Mouse (Mus musculus) neural tube, embryonic 15.5 days (tissue): ENCODE results near the gene Ift80. TPM values are rescaled to one million over a fixed set of nuclear protein-coding genes. Genes with fewer than 3 reads are reported as not detected.
"Not testable (repeated sequence)": the region's sequence is repeated elsewhere in the genome, so short reads cannot be mapped to it uniquely, and the experiment has no call there.

ENCODE experiments used
- ATAC-seq: fragments of 200-750 bp; cut with Nextera tagmentation; 2 replicates; pipeline ENCODE4 v1.8.0; 2017; ENCODE audit warnings: mild to moderate bottlenecking, moderate TSS enrichment, moderate library complexity; ENCODE audit not compliant: low FRiP score
- H3K27ac ChIP-seq: fragments of 300-500 bp; sonication (generic); replicated peaks from 2 replicates; pipeline ENCODE4 v1.5.1; 2015; ENCODE audit warnings: mild to moderate bottlenecking, inconsistent platforms
- H3K27me3 ChIP-seq: fragments of 300-500 bp; sonication (generic); replicated peaks from 2 replicates; pipeline ENCODE4 v1.6.1; 2015; ENCODE audit warnings: inconsistent platforms
- H3K36me3 ChIP-seq: fragments of 300-500 bp; sonication (generic); 2 replicates; pipeline ENCODE4 v1.6.1; 2015; ENCODE audit warnings: inconsistent platforms
- H3K4me1 ChIP-seq: fragments of 300-500 bp; sonication (generic); 2 replicates; pipeline ENCODE4 v1.6.1; 2015; ENCODE audit warnings: inconsistent platforms
- H3K4me2 ChIP-seq: fragments of 300-500 bp; sonication (generic); 2 replicates; pipeline ENCODE4 v1.6.1; 2015; ENCODE audit warnings: inconsistent platforms, mild to moderate bottlenecking, moderate library complexity
- H3K4me3 ChIP-seq: fragments of 300-500 bp; sonication (generic); replicated peaks from 2 replicates; pipeline ENCODE4 v1.5.1; 2015; ENCODE audit warnings: mild to moderate bottlenecking, inconsistent platforms
- H3K9ac ChIP-seq: fragments of 300-500 bp; sonication (generic); replicated peaks from 2 replicates; pipeline ENCODE4 v1.6.1; 2015; ENCODE audit warnings: mild to moderate bottlenecking, inconsistent platforms
- H3K9me3 ChIP-seq: fragments of 300-500 bp; sonication (generic); replicated peaks from 2 replicates; pipeline ENCODE4 v1.6.1; 2016; ENCODE audit warnings: inconsistent platforms
- WGBS: fragments of 180-500 bp; shearing (Covaris S2); methylation state at CpG from one replicate; pipeline ENCODE4 v1.1.7; 2015; ENCODE audit warnings: mixed read lengths; 5-methylcytosine and 5-hydroxymethylcytosine counted together
- polyA plus RNA-seq: library from polyadenylated mRNA; unstranded; fragments of >200 nt; fragmentation: Nextera tagmentation; extraction: Ambion mirVana; gene quantifications from 2 replicates; pipeline ENCODE4 v1.2.1, GENCODE M21; 2015

Gene Ift80
- polyA plus RNA-seq, 1 experiment from 2014 or later: 7.3 TPM

DNA sequence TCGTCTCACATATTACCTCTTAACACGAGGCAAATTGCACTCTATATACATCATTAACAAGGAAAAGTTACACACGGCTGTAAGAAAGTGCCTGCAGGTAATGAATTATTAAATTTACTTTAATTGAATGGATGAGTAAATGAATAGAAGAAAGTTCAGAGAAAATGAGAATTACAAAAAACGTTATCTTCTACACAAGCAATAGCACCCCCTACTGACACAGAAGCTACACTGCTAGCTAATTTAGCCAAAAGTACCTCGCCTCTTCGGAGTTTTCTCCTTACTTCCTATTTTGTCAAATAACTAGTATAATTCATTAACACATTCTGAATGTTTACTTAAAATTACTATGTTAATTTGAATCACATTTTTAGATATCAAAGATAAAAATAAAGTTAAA lies 49.9 kb downstream of the Ift80 start:
- no peak for ATAC-seq

DNA sequence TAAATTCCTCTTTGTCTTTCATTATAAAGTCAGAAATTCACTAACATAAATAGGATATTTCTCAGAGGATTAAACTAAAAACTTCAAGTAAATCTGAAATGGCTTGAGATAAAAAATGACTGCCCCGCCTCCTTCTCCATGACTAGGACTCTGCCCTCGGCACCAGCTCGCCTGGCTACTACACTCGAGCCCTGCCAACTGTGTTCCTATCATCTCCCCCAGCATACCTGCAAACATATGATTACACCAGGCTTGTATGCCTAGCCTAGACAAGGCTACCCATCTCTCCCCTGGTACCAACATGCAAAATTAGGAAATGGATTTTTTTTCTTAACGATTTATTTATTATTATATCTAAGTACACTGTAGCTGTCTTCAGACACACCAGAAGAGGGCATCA lies 51.7 kb downstream of the Ift80 start:
- ATAC-seq: no peak
- Histone ChIP-seq H3K4me1 (no peaks in the 10 kb centered on the region), H3K4me2 (no peak overlapping the region), H3K27ac (no peak overlapping the region), H3K36me3 (no peaks in the 10 kb centered on the region), H3K9me3 (no peaks in the 10 kb centered on the region), H3K27me3 (no peaks in the 10 kb centered on the region), H3K9ac (no peak overlapping the region), H3K4me3 (no peak overlapping the region)
- WGBS: 98% methylated on average over 5 of the region's 5 CpGs

More for the DNA sequence above, 49.9 kb downstream of the Ift80 start:
- H3K36me3 ChIP-seq: no peaks in the 10 kb centered on the region
- 53% methylated on average over 6 of the region's 6 CpGs for WGBS
- H3K27me3 ChIP-seq: no peaks in the 10 kb centered on the region
- no peak overlapping the region for H3K9ac ChIP-seq
- H3K4me1 ChIP-seq: no peaks in the 10 kb centered on the region
- no peak overlapping the region for H3K27ac ChIP-seq
- H3K4me3 ChIP-seq: no peak overlapping the region
- H3K4me2 ChIP-seq: no peak overlapping the region
- no peaks in the 10 kb centered on the region for H3K9me3 ChIP-seq

DNA sequence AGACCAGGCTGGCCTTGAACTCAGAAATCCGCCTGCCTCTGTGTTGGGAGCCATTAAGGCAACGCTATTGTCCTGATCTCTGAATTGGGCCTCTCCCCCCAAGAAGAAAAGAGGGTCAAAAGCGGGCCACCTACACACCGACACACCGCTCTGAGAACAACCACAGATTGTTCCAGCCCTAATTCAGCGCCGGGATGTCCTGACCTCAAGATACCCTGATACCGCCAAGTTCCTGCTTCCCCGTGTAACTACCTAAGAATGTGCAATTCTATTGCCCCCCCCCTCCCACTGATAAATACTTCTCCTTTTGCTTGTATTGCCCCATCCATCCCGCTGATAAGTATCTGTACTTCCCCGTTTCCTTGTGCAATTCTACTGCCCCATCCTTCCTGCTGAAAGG lies 52.4 kb downstream of the Ift80 start:
- H3K27me3 ChIP-seq, H3K9me3 ChIP-seq, H3K4me2 ChIP-seq, ATAC-seq, H3K4me1 ChIP-seq, H3K4me3 ChIP-seq, H3K36me3 ChIP-seq, H3K27ac ChIP-seq, H3K9ac ChIP-seq: not testable (repeated sequence)
- 90% methylated on average over 11 of the region's 11 CpGs for WGBS

DNA sequence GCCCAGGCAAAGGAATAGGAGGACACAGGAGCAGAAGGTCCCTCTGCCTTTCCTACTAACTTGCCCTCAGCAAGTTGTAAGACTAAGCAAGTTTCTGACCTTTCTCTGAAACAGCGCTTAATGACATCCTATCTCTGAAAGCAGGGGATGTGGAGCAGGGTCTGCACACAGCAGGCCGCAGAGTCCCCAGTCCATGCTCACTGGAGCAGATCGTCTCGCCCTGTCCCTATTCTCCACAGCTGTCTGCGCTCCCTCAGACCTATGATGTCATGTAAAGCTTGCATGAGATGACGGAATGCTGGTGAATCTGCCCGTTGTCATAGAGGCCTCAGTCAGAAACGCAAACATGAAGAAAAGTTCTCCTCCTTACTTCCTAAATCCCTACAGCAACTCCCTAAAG lies 55.0 kb downstream of the Ift80 start:
- Histone ChIP-seq H3K27me3 (no peaks in the 10 kb centered on the region), H3K27ac (no peak overlapping the region), H3K9me3 (no peaks in the 10 kb centered on the region), H3K36me3 (no peaks in the 10 kb centered on the region), H3K4me3 (no peak overlapping the region), H3K4me1 (no peaks in the 10 kb centered on the region), H3K4me2 (no peak overlapping the region), H3K9ac (no peak overlapping the region)
- 80% methylated on average over 8 of the region's 8 CpGs for WGBS
- ATAC-seq: no peak

DNA sequence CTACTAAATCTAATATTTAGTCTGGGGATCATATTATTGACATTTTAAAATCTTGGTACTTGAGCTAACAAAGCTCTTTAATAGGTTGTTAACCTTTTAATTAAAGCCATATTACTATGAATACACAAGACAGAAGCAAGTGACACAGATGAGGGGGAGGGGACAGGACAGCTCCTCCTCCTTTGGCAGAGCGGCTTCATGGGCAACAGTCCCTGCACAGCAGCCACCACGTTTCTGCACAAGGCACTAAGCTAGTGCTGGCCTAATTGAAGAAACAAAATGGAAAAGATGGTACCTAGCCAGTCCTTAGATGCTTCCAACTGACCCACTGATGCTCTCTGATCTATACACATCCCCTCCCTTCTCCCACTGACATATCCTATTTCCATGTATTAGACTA lies 55.5 kb downstream of the Ift80 start:
- Histone ChIP-seq H3K9ac (no peak overlapping the region), H3K27me3 (no peaks in the 10 kb centered on the region), H3K4me1 (no peaks in the 10 kb centered on the region), H3K4me3 (no peak overlapping the region), H3K36me3 (no peaks in the 10 kb centered on the region), H3K4me2 (no peak overlapping the region), H3K9me3 (no peaks in the 10 kb centered on the region), H3K27ac (no peak overlapping the region)
- no peak for ATAC-seq
- WGBS: 54% methylated on average over 2 of the region's 2 CpGs

DNA sequence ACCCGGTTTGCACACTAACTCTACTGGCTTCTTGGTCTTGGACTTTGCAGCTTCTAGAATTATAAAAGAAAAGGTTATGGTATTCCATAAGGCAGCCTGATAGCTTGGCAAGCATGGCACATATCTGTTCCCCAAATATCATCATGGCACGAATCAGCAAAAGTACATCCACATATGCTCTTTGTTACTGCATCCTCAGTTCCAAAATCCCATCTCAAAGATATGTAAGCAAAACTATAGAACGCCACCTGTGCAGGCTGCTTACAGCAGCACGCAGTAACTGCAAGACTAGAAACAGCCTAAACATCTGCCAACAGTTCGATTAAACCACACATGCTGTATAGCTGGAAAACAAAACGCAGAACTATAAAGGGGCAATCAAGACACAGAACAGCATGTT lies 62.5 kb downstream of the Ift80 start:
- H3K4me1 ChIP-seq: no peaks in the 10 kb centered on the region
- no peak overlapping the region for H3K4me3 ChIP-seq
- no peaks in the 10 kb centered on the region for H3K36me3 ChIP-seq
- 75% methylated on average over 6 of the region's 6 CpGs for WGBS
- H3K9me3 ChIP-seq: no peaks in the 10 kb centered on the region
- no peak overlapping the region for H3K27ac ChIP-seq
- H3K27me3 ChIP-seq: no peaks in the 10 kb centered on the region
- no peak overlapping the region for H3K4me2 ChIP-seq
- no peak overlapping the region for H3K9ac ChIP-seq
- no peak for ATAC-seq

DNA sequence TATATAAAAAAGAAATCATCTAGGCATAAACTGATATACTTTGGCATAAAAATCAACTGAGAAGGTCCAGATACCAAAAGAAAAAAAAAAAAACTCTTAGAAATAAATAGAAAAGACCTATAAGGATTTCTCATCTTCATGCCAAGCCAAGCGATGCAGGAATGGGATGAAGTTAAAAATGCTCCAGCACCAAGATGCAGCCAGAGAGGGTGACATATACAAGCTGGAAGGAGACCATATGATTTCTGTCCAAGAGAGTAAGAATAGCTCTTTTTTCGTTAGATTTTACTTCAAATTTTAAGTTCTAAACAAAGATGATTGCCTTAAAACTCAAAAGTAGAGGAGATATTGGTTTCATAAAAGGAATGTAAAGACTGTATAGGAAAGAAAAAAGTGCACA lies 64.1 kb downstream of the Ift80 start:
- H3K27ac ChIP-seq: no peak overlapping the region
- H3K36me3 ChIP-seq: no peaks in the 10 kb centered on the region
- H3K27me3 ChIP-seq: no peaks in the 10 kb centered on the region
- H3K9ac ChIP-seq: no peak overlapping the region
- no peak overlapping the region for H3K4me3 ChIP-seq
- H3K4me2 ChIP-seq: no peak overlapping the region
- no peak for ATAC-seq
- H3K9me3 ChIP-seq: no peaks in the 10 kb centered on the region
- H3K4me1 ChIP-seq: no peaks in the 10 kb centered on the region
- WGBS: 95% methylated on average over 2 of the region's 2 CpGs

DNA sequence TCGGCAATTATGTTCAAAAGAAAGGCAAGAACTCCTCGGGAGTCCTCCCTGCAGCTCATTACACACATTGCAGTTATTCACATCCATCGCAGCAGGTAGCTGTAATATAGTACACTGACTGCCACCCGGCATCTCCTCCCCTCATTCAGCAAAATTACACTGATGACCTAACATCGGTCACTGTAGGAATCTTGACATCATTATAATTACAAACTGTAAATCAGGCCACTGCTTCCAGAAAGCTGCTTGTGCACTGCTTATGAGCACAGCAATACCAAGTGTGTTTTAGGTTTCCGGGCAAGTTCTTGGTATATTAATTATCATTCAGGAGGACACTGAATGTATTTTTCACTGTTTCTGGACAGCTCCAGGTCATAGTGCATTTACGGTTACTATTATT lies 65.1 kb downstream of the Ift80 start:
- H3K4me1 ChIP-seq: no peaks in the 10 kb centered on the region
- no peak overlapping the region for H3K4me3 ChIP-seq
- ATAC-seq: peak; percentile 50; the same call in 1 of the 2 replicates
- no peak overlapping the region for H3K9ac ChIP-seq
- H3K9me3 ChIP-seq: no peaks in the 10 kb centered on the region
- no peaks in the 10 kb centered on the region for H3K36me3 ChIP-seq
- WGBS: 78% methylated on average over 7 of the region's 7 CpGs
- H3K27ac ChIP-seq: no peak overlapping the region
- H3K27me3 ChIP-seq: no peaks in the 10 kb centered on the region
- no peak overlapping the region for H3K4me2 ChIP-seq

DNA sequence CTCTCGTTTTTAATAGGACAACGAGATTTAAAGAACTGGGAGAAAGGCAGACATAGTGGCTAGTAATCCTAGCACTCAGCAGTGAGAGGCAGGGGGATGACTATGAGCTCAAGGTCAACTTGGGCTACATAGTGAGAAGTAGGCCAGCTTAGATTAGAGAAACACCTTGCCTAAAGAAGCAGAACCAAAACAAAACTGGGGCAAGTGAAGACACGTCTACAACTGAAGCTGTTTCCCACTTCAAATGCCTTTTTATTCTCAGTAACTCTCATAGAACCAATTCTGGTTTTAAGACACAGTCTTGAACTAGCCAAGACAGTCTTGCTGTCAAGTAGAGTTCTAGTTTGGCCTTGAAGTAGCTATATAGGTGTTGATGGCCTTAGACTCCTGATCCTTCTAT lies 67.7 kb downstream of the Ift80 start:
- no peak overlapping the region for H3K9ac ChIP-seq
- 93% methylated on average over 3 of the region's 3 CpGs for WGBS

DNA sequence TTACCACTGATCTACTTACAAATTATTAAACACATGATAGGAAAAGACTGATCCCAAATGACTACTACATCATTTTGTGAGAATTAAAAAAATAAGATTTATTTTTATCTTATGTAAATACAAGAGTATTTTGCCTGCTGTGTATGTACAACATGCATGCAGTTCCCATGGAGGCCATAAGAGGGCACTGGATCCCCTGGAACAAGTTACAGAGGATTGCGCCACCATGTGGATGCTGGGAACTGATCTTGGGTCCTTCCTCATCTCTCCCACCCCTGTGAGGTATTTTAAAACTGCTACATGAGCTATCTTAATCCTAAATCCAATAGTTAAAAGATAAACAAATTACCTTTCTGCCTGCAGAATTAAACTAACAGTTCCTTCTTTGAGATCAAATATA lies 68.9 kb downstream of the Ift80 start:
- ATAC-seq: no peak
- no peaks in the 10 kb centered on the region for H3K36me3 ChIP-seq
- no peak overlapping the region for H3K9ac ChIP-seq
- no peak overlapping the region for H3K4me2 ChIP-seq
- H3K27ac ChIP-seq: no peak overlapping the region
- H3K27me3 ChIP-seq: no peaks in the 10 kb centered on the region
- WGBS: 95% methylated on average over 1 of the region's 1 CpGs
- H3K4me3 ChIP-seq: no peak overlapping the region
- H3K4me1 ChIP-seq: no peaks in the 10 kb centered on the region
- H3K9me3 ChIP-seq: no peaks in the 10 kb centered on the region

More for the DNA sequence above, 67.7 kb downstream of the Ift80 start:
- H3K36me3 ChIP-seq: no peaks in the 10 kb centered on the region
- ATAC-seq: no peak
- no peaks in the 10 kb centered on the region for H3K27me3 ChIP-seq
- H3K4me3 ChIP-seq: no peak overlapping the region
- H3K4me2 ChIP-seq: no peak overlapping the region
- H3K27ac ChIP-seq: no peak overlapping the region
- H3K4me1 ChIP-seq: no peaks in the 10 kb centered on the region
- H3K9me3 ChIP-seq: no peaks in the 10 kb centered on the region

DNA sequence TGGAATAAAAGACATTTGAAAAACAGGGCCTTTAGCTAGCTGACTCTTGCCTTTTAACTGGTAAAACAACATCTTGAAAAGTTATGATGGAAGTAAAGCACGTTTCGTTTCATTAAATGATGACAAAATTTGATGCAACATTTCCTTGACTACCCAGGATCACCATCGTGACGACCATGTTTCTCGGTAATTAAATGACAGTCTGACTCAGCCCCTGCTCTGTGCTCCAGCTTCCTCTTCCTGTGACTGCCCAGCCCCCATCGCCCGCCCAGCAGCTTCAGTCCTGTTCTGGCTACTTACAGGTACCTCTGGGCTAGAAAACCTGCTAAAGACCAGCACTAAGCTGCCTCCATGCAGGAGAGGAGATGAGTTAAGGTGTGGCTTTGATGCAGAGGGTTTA lies 70.1 kb downstream of the Ift80 start:
- Histone ChIP-seq H3K36me3 (0 out of 2 replicates have a peak, but pooled peaks cover 3% of the 10 kb centered on the region), H3K4me3 (no peak overlapping the region), H3K9ac (no peak overlapping the region), H3K4me1 (no peaks in the 10 kb centered on the region), H3K9me3 (no peaks in the 10 kb centered on the region), H3K4me2 (no peak overlapping the region), H3K27me3 (no peaks in the 10 kb centered on the region), H3K27ac (no peak overlapping the region)
- no peak for ATAC-seq
- 94% methylated on average over 7 of the region's 7 CpGs for WGBS

DNA sequence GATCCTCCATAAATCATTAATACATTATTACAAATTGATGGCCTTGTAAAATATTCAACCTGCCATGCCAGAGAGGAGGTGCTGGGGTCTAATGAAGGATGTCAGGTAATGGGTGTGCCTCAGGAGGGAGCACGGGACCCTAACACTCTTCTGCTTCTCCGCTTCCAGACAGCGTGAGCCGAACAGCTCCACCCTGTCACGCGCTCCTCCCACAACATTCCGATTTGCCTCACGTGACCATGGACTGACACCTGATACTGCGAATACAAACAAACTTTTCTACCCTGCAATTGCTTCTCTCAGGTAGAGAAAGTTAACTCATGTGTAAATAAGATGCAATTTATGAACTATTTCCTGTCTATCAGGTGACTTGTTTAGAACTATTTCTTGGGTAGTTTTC lies 75.8 kb downstream of the Ift80 start:
- Histone ChIP-seq H3K27me3 (no peaks in the 10 kb centered on the region), H3K27ac (no peak overlapping the region), H3K4me3 (no peak overlapping the region), H3K36me3 (0 out of 2 replicates have a peak, but pooled peaks cover 4% of the 10 kb centered on the region), H3K4me2 (no peak overlapping the region), H3K4me1 (no peaks in the 10 kb centered on the region), H3K9me3 (no peaks in the 10 kb centered on the region), H3K9ac (no peak overlapping the region)
- 86% methylated on average over 9 of the region's 9 CpGs for WGBS
- ATAC-seq: no peak

DNA sequence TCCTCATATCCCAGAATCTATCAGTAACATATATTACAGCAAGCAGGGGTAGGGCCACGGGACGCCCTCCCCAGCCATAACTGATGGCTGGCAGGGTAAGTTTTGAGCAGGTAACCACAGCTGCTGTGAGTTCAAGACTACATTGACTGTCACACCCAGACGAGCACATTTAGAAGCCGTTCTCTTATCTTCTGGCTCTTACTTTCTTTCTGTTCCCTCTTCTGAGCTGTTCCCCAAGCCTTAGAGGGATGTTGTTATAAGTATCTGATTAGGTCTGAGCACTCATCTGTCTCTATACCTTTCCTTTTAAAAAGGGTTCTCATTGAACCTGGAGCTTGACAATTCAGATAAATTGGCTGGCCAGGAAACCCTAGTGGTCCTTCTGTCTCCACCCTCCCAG lies 96.9 kb downstream of the Ift80 start:
- WGBS: 95% methylated on average over 4 of the region's 4 CpGs
- no peak for ATAC-seq

More for the DNA sequence above, 96.9 kb downstream of the Ift80 start:
- no peaks in the 10 kb centered on the region for H3K36me3 ChIP-seq
- no peak overlapping the region for H3K4me2 ChIP-seq
- no peaks in the 10 kb centered on the region for H3K27me3 ChIP-seq
- H3K9me3 ChIP-seq: no peaks in the 10 kb centered on the region
- no peak overlapping the region for H3K4me3 ChIP-seq
- no peaks in the 10 kb centered on the region for H3K4me1 ChIP-seq
- H3K27ac ChIP-seq: no peak overlapping the region
- no peak overlapping the region for H3K9ac ChIP-seq
